Mouse (Mus musculus): Measurements from ENCODE around the gene Rora.

Rora gene

GRCm38 (mm10) chr9:68948141-68948540 lies 294.6 kb downstream of the Rora start:
- no peak for DNase-seq (ENCODE audit: low spot score in 2 of 2)

GRCm38 (mm10) chr9:68956210-68956874 lies 302.8 kb downstream of the Rora start:
- DNase-seq (ENCODE audit: low spot score in 2 of 2) = no peak

GRCm38 (mm10) chr9:68956938-68957573 lies 303.5 kb downstream of the Rora start:
- DNase-seq (ENCODE audit: low spot score in 2 of 2) = peak; percentile 13 to 19

- DNase-seq (ENCODE audit: low spot score in 2 of 2) = no peak
Observed at GRCm38 (mm10) chr9:68957793-68958192, 304.2 kb downstream of the Rora start.

GRCm38 (mm10) chr9:68958919-68959318 lies 305.3 kb downstream of the Rora start:
- DNase-seq (ENCODE audit: low spot score in 2 of 2) = no peak

- no peak for DNase-seq (ENCODE audit: low spot score in 2 of 2)
Observed at GRCm38 (mm10) chr9:68963898-68964297, 310.3 kb downstream of the Rora start.

- peak in 1 of 2 experiments; percentile 3 for DNase-seq (ENCODE audit: low spot score in 2 of 2)
Observed at GRCm38 (mm10) chr9:68966540-68966939, 313.0 kb downstream of the Rora start.

GRCm38 (mm10) chr9:68970074-68970473 lies 316.5 kb downstream of the Rora start:
- DNase-seq (ENCODE audit: low spot score in 2 of 2) = no peak

GRCm38 (mm10) chr9:68972277-68972676 lies 318.7 kb downstream of the Rora start:
- no peak for DNase-seq (ENCODE audit: low spot score in 2 of 2)

GRCm38 (mm10) chr9:68974517-68974916 lies 320.9 kb downstream of the Rora start:
- no peak for DNase-seq (ENCODE audit: low spot score in 2 of 2)

- DNase-seq (ENCODE audit: low spot score in 2 of 2) = no peak
Observed at GRCm38 (mm10) chr9:68976136-68976535, 322.6 kb downstream of the Rora start.

- no peak for DNase-seq (ENCODE audit: low spot score in 2 of 2)
Observed at GRCm38 (mm10) chr9:68976851-68977250, 323.3 kb downstream of the Rora start.

GRCm38 (mm10) chr9:68978656-68979055 lies 325.1 kb downstream of the Rora start:
- DNase-seq (ENCODE audit: low spot score in 2 of 2) = no peak

- DNase-seq (ENCODE audit: low spot score in 2 of 2) = no peak
Observed at GRCm38 (mm10) chr9:68980041-68980440, 326.5 kb downstream of the Rora start.

GRCm38 (mm10) chr9:68985046-68985445 lies 331.5 kb downstream of the Rora start:
- no peak for DNase-seq (ENCODE audit: low spot score in 2 of 2)

GRCm38 (mm10) chr9:68985796-68986195 lies 332.2 kb downstream of the Rora start:
- DNase-seq (ENCODE audit: low spot score in 2 of 2) = no peak

GRCm38 (mm10) chr9:68987290-68988042 lies 333.9 kb downstream of the Rora start:
- DNase-seq (ENCODE audit: low spot score in 2 of 2) = no peak

- no peak for DNase-seq (ENCODE audit: low spot score in 2 of 2)
Observed at GRCm38 (mm10) chr9:68988162-68988911, 334.8 kb downstream of the Rora start.

- no peak for DNase-seq (ENCODE audit: low spot score in 2 of 2)
Observed at GRCm38 (mm10) chr9:68989885-68990449, 336.4 kb downstream of the Rora start.

- no peak for DNase-seq (ENCODE audit: low spot score in 2 of 2)
Observed at GRCm38 (mm10) chr9:68993881-68994280, 340.3 kb downstream of the Rora start.

- no peak for DNase-seq (ENCODE audit: low spot score in 2 of 2)
Observed at GRCm38 (mm10) chr9:68998961-68999360, 345.4 kb downstream of the Rora start.

- DNase-seq (ENCODE audit: low spot score in 2 of 2) = no peak
Observed at GRCm38 (mm10) chr9:69004514-69004913, 350.9 kb downstream of the Rora start.
